Mouse (Mus musculus) forebrain, embryonic 12.5 days (tissue): ENCODE data around the gene Ptprd. TPM values are rescaled to one million over a fixed set of nuclear protein-coding genes. Genes with fewer than 3 reads are reported as not detected.
A peak's percentile ranks its signal among the peaks of the same experiment; 100 is the strongest.

Experiments
- ATAC-seq: fragments of 200-750 bp; cut with Nextera tagmentation; 2 replicates; pipeline ENCODE4 v1.8.0; 2017; ENCODE audit warnings: moderate TSS enrichment; ENCODE audit not compliant: low FRiP score
- H3K27ac ChIP-seq: fragments of 300-500 bp; sonication (generic); 2 replicates; pipeline ENCODE4 v1.5.1; 2016; ENCODE audit warnings: mild to moderate bottlenecking
- H3K27me3 ChIP-seq: fragments of 300-500 bp; sonication (generic); 2 replicates; pipeline ENCODE4 v1.6.1; 2016; ENCODE audit warnings: mild to moderate bottlenecking
- H3K36me3 ChIP-seq: fragments of 300-500 bp; sonication (generic); replicated peaks from 2 replicates; pipeline ENCODE4 v1.6.1; 2016; ENCODE audit warnings: mild to moderate bottlenecking
- H3K4me1 ChIP-seq: fragments of 300-500 bp; sonication (generic); 2 replicates; pipeline ENCODE4 v1.6.1; 2016
- H3K4me2 ChIP-seq: fragments of 300-500 bp; sonication (generic); 2 replicates; pipeline ENCODE4 v1.6.1; 2016; ENCODE audit warnings: mild to moderate bottlenecking, moderate library complexity
- H3K4me3 ChIP-seq: fragments of 300-500 bp; sonication (generic); replicated peaks from 2 replicates; pipeline ENCODE4 v1.5.1; 2016; ENCODE audit warnings: mild to moderate bottlenecking
- H3K9ac ChIP-seq: fragments of 300-500 bp; sonication (generic); 2 replicates; pipeline ENCODE4 v1.6.1; 2016; ENCODE audit warnings: mild to moderate bottlenecking
- H3K9me3 ChIP-seq: fragments of 300-500 bp; sonication (generic); 2 replicates; pipeline ENCODE4 v1.6.1; 2016
- WGBS: fragments of 180-500 bp; shearing (Covaris S2); methylation state at CpG from one replicate; pipeline ENCODE4 v1.1.7; 2016; 5-methylcytosine and 5-hydroxymethylcytosine counted together
- polyA plus RNA-seq: library from polyadenylated mRNA; unstranded; fragments of >200 nt; fragmentation: Nextera tagmentation; extraction: Ambion mirVana; gene quantifications from 2 replicates; pipeline ENCODE4 v1.2.1, GENCODE M21; 2016

Ptprd gene
- polyA plus RNA-seq, 1 experiment from 2014 or later = 52.0 TPM

GRCm38 (mm10) chr4:76327346-76327745, 1884.4 kb downstream of the Ptprd start:
- H3K4me2 ChIP-seq = peak overlapping the region; percentile 41
- ATAC-seq = no peak
- 24% methylated on average over 11 of the region's 11 CpGs for WGBS
- no peaks in the 10 kb centered on the region for H3K27me3 ChIP-seq
- H3K36me3 ChIP-seq = no peaks in the 10 kb centered on the region
- 0 out of 2 replicates have a peak overlapping the region, but pooled peaks have one; percentile 25 for H3K27ac ChIP-seq
- H3K9me3 ChIP-seq = no peaks in the 10 kb centered on the region
- H3K9ac ChIP-seq = no peak overlapping the region; the same call in 1 of the 2 replicates
- H3K4me1 ChIP-seq = peaks cover 25% of the 10 kb centered on the region
- H3K4me3 ChIP-seq = no peak overlapping the region

GRCm38 (mm10) chr4:76325646-76326045, 1886.1 kb downstream of the Ptprd start:
- Histone ChIP-seq H3K27me3 (no peaks in the 10 kb centered on the region), H3K4me3 (no peak overlapping the region), H3K9ac (no peak overlapping the region), H3K36me3 (no peaks in the 10 kb centered on the region), H3K4me2 (no peak overlapping the region), H3K9me3 (no peaks in the 10 kb centered on the region), H3K27ac (no peak overlapping the region), H3K4me1 (peaks cover 25% of the 10 kb centered on the region)
- WGBS = 91% methylated on average over 3 of the region's 3 CpGs
- ATAC-seq = no peak

GRCm38 (mm10) chr4:76324928-76325327, 1886.8 kb downstream of the Ptprd start:
- peaks cover 25% of the 10 kb centered on the region for H3K4me1 ChIP-seq
- no peak overlapping the region for H3K9ac ChIP-seq
- H3K36me3 ChIP-seq = no peaks in the 10 kb centered on the region
- WGBS = 82% methylated on average over 10 of the region's 10 CpGs
- peak overlapping the region; percentile 53; the same call in 1 of the 2 replicates for H3K27ac ChIP-seq
- no peak overlapping the region for H3K4me3 ChIP-seq
- no peak overlapping the region for H3K4me2 ChIP-seq
- no peaks in the 10 kb centered on the region for H3K27me3 ChIP-seq
- H3K9me3 ChIP-seq = no peaks in the 10 kb centered on the region
- peak; percentile 36; the same call in 1 of the 2 replicates for ATAC-seq

- Histone ChIP-seq H3K4me1 (peaks cover 25% of the 10 kb centered on the region), H3K36me3 (no peaks in the 10 kb centered on the region), H3K9me3 (no peaks in the 10 kb centered on the region), H3K9ac (no peak overlapping the region), H3K27me3 (no peaks in the 10 kb centered on the region), H3K4me2 (no peak overlapping the region), H3K4me3 (no peak overlapping the region), H3K27ac (peak overlapping the region; percentile 53; the same call in 1 of the 2 replicates)
- 60% methylated on average over 5 of the region's 5 CpGs for WGBS
- 0 out of 2 replicates have a peak, but pooled peaks have one; percentile 43 for ATAC-seq
Measured at GRCm38 (mm10) chr4:76324509-76324908, 1887.3 kb downstream of the Ptprd start.

GRCm38 (mm10) chr4:76319874-76320273, 1891.9 kb downstream of the Ptprd start:
- H3K9ac ChIP-seq = no peak overlapping the region
- H3K4me1 ChIP-seq = peaks cover 8% of the 10 kb centered on the region
- no peaks in the 10 kb centered on the region for H3K36me3 ChIP-seq
- no peak for ATAC-seq
- no peaks in the 10 kb centered on the region for H3K27me3 ChIP-seq
- no peak overlapping the region for H3K4me3 ChIP-seq
- WGBS = 76% methylated on average over 4 of the region's 4 CpGs
- no peak overlapping the region for H3K4me2 ChIP-seq
- H3K9me3 ChIP-seq = no peaks in the 10 kb centered on the region
- no peak overlapping the region for H3K27ac ChIP-seq

GRCm38 (mm10) chr4:76315977-76316376, 1895.8 kb downstream of the Ptprd start:
- no peak for ATAC-seq
- no peaks in the 10 kb centered on the region for H3K27me3 ChIP-seq
- H3K27ac ChIP-seq = no peak overlapping the region
- no peak overlapping the region for H3K4me2 ChIP-seq
- no peaks in the 10 kb centered on the region for H3K36me3 ChIP-seq
- H3K4me3 ChIP-seq = no peak overlapping the region
- no peaks in the 10 kb centered on the region for H3K9me3 ChIP-seq
- WGBS = 90% methylated on average over 2 of the region's 2 CpGs
- 0 out of 2 replicates have a peak, but pooled peaks cover 4% of the 10 kb centered on the region for H3K4me1 ChIP-seq
- H3K9ac ChIP-seq = no peak overlapping the region

- Histone ChIP-seq H3K27ac (no peak overlapping the region), H3K36me3 (no peaks in the 10 kb centered on the region), H3K4me1 (0 out of 2 replicates have a peak, but pooled peaks cover 4% of the 10 kb centered on the region), H3K9ac (no peak overlapping the region), H3K9me3 (no peaks in the 10 kb centered on the region), H3K4me2 (no peak overlapping the region), H3K4me3 (no peak overlapping the region), H3K27me3 (no peaks in the 10 kb centered on the region)
- no peak for ATAC-seq
- 89% methylated on average over 3 of the region's 3 CpGs for WGBS
Measured at GRCm38 (mm10) chr4:76313749-76314148, 1898.0 kb downstream of the Ptprd start.

GRCm38 (mm10) chr4:76312593-76312992, 1899.2 kb downstream of the Ptprd start:
- Histone ChIP-seq H3K9me3 (no peaks in the 10 kb centered on the region), H3K4me2 (no peak overlapping the region), H3K27ac (no peak overlapping the region), H3K9ac (no peak overlapping the region), H3K36me3 (no peaks in the 10 kb centered on the region), H3K4me3 (no peak overlapping the region), H3K27me3 (no peaks in the 10 kb centered on the region), H3K4me1 (0 out of 2 replicates have a peak, but pooled peaks cover 4% of the 10 kb centered on the region)
- ATAC-seq = no peak
- 90% methylated on average over 3 of the region's 3 CpGs for WGBS

GRCm38 (mm10) chr4:76305987-76306386, 1905.8 kb downstream of the Ptprd start:
- ATAC-seq = no peak
- whole genome bisulfite sequencing = 87% methylated on average over 5 of the region's 5 CpGs
- Histone ChIP-seq H3K27ac (no peak overlapping the region), H3K27me3 (no peaks in the 10 kb centered on the region), H3K4me3 (no peak overlapping the region), H3K4me2 (no peak overlapping the region), H3K9ac (no peak overlapping the region), H3K36me3 (no peaks in the 10 kb centered on the region), H3K9me3 (no peaks in the 10 kb centered on the region), H3K4me1 (no peaks in the 10 kb centered on the region)

GRCm38 (mm10) chr4:76297375-76297774, 1914.4 kb downstream of the Ptprd start:
- Histone ChIP-seq H3K9me3 (no peaks in the 10 kb centered on the region), H3K4me2 (no peak overlapping the region), H3K4me3 (no peak overlapping the region), H3K36me3 (no peaks in the 10 kb centered on the region), H3K4me1 (0 out of 2 replicates have a peak, but pooled peaks cover 3% of the 10 kb centered on the region), H3K9ac (no peak overlapping the region), H3K27me3 (no peaks in the 10 kb centered on the region), H3K27ac (no peak overlapping the region)
- 81% methylated on average over 3 of the region's 3 CpGs for WGBS
- no peak for ATAC-seq

GRCm38 (mm10) chr4:76292733-76293357, 1918.9 kb downstream of the Ptprd start:
- H3K9me3 ChIP-seq = no peaks in the 10 kb centered on the region
- H3K4me1 ChIP-seq = peaks cover 10% of the 10 kb centered on the region
- WGBS = 79% methylated on average over 8 of the region's 8 CpGs
- ATAC-seq = no peak
- H3K27me3 ChIP-seq = no peaks in the 10 kb centered on the region
- no peak overlapping the region for H3K4me3 ChIP-seq
- H3K4me2 ChIP-seq = no peak overlapping the region
- no peak overlapping the region for H3K27ac ChIP-seq
- H3K36me3 ChIP-seq = no peaks in the 10 kb centered on the region
- no peak overlapping the region for H3K9ac ChIP-seq

- no peaks in the 10 kb centered on the region for H3K36me3 ChIP-seq
- ATAC-seq = no peak
Measured at GRCm38 (mm10) chr4:76290484-76290818, 1921.3 kb downstream of the Ptprd start.

More at GRCm38 (mm10) chr4:76290484-76290818, 1921.3 kb downstream of the Ptprd start:
- H3K4me2 ChIP-seq = no peak overlapping the region
- H3K27me3 ChIP-seq = no peaks in the 10 kb centered on the region
- peaks cover 18% of the 10 kb centered on the region for H3K4me1 ChIP-seq
- H3K4me3 ChIP-seq = no peak overlapping the region
- 69% methylated on average over 1 of the region's 1 CpGs for WGBS
- H3K9ac ChIP-seq = no peak overlapping the region
- no peaks in the 10 kb centered on the region for H3K9me3 ChIP-seq
- H3K27ac ChIP-seq = no peak overlapping the region
